In genomic region chr11:23855182-23855802, GRCm38 (mm10) we compare ENCODE assay signal across 9 mouse cellular contexts. TPM values are rescaled to one million over a fixed set of nuclear protein-coding genes. Genes with fewer than 3 reads are reported as not detected.
DNase-seq lines count a peak whose midpoint lies in the region; ATAC-seq and TF ChIP-seq lines count a peak whose summit lies in the region.
"Had no signal": no experiment of that assay in that cellular context is flagged by ENCODE, and none has a peak within 500 bp of the region (broad histone marks: within the 10 kb centered on the region; RNA-seq: fewer than 3 reads in every experiment).

No protein-coding gene starts in this region.

- no peak overlapping the region for H3K27ac ChIP-seq in CH12.LX (ENCODE audit: insufficient read depth, low read depth)
- no peak overlapping the region for H3K27ac ChIP-seq in bone marrow macrophage, adult 2 months (ENCODE audit: insufficient read depth, low read depth, low read length)
- no peak overlapping the region for H3K27ac ChIP-seq in forebrain, embryonic 10.5 days
- H3K27ac ChIP-seq in lung, embryonic 16.5 days (ENCODE audit: low read length): no peak overlapping the region
- H3K27ac ChIP-seq: heart, embryonic 13.5 days had no signal

- TF ChIP-seq CTCF in CH12.LX (conservative IDR thresholded peaks at IDR 0.05 in 1 of 2, IDR thresholded peaks at IDR 0.05 in 1 of 2; ENCODE audit: low read depth in 2 of 2, low read length in 2 of 2): peak; percentile 70 to 95
- peak; percentile 44; the same call in 1 of the 2 replicates for TF ChIP-seq CTCF in bone marrow macrophage, adult 2 months (IDR thresholded peaks at IDR 0.05; ENCODE audit: low read depth, low read length)

- 17% methylated on average over 3 of the region's 3 CpGs for WGBS in forebrain, embryonic 10.5 days
- WGBS in lung, embryonic 16.5 days: 16% methylated on average over 3 of the region's 3 CpGs

- H3K4me2 ChIP-seq in CH12.LX (ENCODE audit: insufficient read depth, low read depth, poor library complexity, severe bottlenecking): no peak overlapping the region
- no peak overlapping the region for H3K4me2 ChIP-seq in lung, embryonic 16.5 days (ENCODE audit: low read depth, low read length)
- H3K4me2 ChIP-seq: heart, embryonic 13.5 days had no signal

- no peaks in the 10 kb centered on the region for H3K9me3 ChIP-seq in CH12.LX (replicated peaks; ENCODE audit: low read length)
- H3K9me3 ChIP-seq in forebrain, embryonic 10.5 days: no peaks in the 10 kb centered on the region
- H3K9me3 ChIP-seq in lung, embryonic 16.5 days (ENCODE audit: control insufficient read depth, low read length): no peaks in the 10 kb centered on the region
- H3K9me3 ChIP-seq: heart, embryonic 13.5 days had no signal

- H3K4me1 ChIP-seq in CH12.LX (ENCODE audit: control insufficient read depth in 1 of 2, insufficient read depth in 2 of 2): peaks cover 7 to 25% of the 10 kb centered on the region in 2 experiments
- peaks cover 5% of the 10 kb centered on the region for H3K4me1 ChIP-seq in bone marrow macrophage, adult 2 months (ENCODE audit: control insufficient read depth, insufficient read depth, low read length)
- H3K4me1 ChIP-seq in forebrain, embryonic 10.5 days: no peaks in the 10 kb centered on the region
- H3K4me1 ChIP-seq in lung, embryonic 16.5 days (replicated peaks; ENCODE audit: control insufficient read depth, insufficient read depth, low read length): no peaks in the 10 kb centered on the region
- H3K4me1 ChIP-seq: heart, embryonic 13.5 days had no signal

- H3K4me3 ChIP-seq in CH12.LX (replicated peaks in 1 of 3; ENCODE audit: low read depth in 2 of 3, low read length in 2 of 3, poor library complexity in 1 of 3): no peak overlapping the region
- no peak overlapping the region for H3K4me3 ChIP-seq in bone marrow macrophage, adult 2 months (ENCODE audit: insufficient read depth, low read length)
- no peak overlapping the region for H3K4me3 ChIP-seq in forebrain, embryonic 10.5 days
- no peak overlapping the region for H3K4me3 ChIP-seq in lung, embryonic 16.5 days (ENCODE audit: low read length)
- H3K4me3 ChIP-seq: heart, embryonic 13.5 days had no signal

- no peaks in the 10 kb centered on the region for H3K79me2 ChIP-seq in CH12.LX (replicated peaks; ENCODE audit: control insufficient read depth, extremely low read depth, insufficient read depth, poor library complexity, severe bottlenecking)

- no peak for TF ChIP-seq POLR2A in CH12.LX (IDR thresholded peaks at IDR 0.05; ENCODE audit: low read depth, low read length)
- TF ChIP-seq POLR2A in bone marrow macrophage, adult 2 months (IDR thresholded peaks at IDR 0.05; ENCODE audit: borderline replicate concordance, low read depth, low read length): no peak

- dilution Hi-C loops in CH12.LX (cut with MboI; ENCODE audit: extremely low pct_ligation_motif_present, extremely low pct_unique_long_range_greater_than_20kb, low sequenced_read_pairs): no loop called here

- peak; percentile 49; the same call in 1 of the 2 replicates for ATAC-seq in lung, embryonic 16.5 days (ENCODE audit: low read depth)

- H3K9ac ChIP-seq in CH12.LX (ENCODE audit: insufficient read depth, low read depth): no peak overlapping the region
- H3K9ac ChIP-seq in lung, embryonic 16.5 days (ENCODE audit: low read length): no peak overlapping the region
- H3K9ac ChIP-seq: heart, embryonic 13.5 days had no signal

- no peak for TF ChIP-seq EP300 in CH12.LX (IDR thresholded peaks at IDR 0.05; ENCODE audit: low read length)

- in situ Hi-C loops in CH12.LX (cut with MboI; ENCODE audit: low pct_ligation_motif_present, low pct_unique_long_range_greater_than_20kb, low sequenced_read_pairs): loop anchor here (10.0 to 25.0 kb wide), 2 partner anchors 100 to 168 kb away; no protein-coding TSS in a partner anchor

- peak; percentile 80 for DNase-seq in CH12.LX (ENCODE audit: extremely low read depth)
- DNase-seq in forebrain, embryonic 10.5 days (ENCODE audit: extremely low spot score, low spot score): peak; percentile 44
- DNase-seq in heart, postnatal 10 days: peak; percentile 75 to 82
- peak; percentile 82 to 86 for DNase-seq in kidney, postnatal 4 days
- DNase-seq in ovary, postnatal 10 days (ENCODE audit: low spot score): peak; percentile 13
- DNase-seq in thymus, postnatal 10 days (ENCODE audit: low spot score in 2 of 2): peak; percentile 64 to 78

- intact Hi-C loops in heart, postnatal 10 days (cut with DNase I): loop anchor here (10.0 kb wide), 3 partner anchors 80 to 180 kb away; partner anchors contain the start of gene Rel

- H3K27me3 ChIP-seq in CH12.LX (replicated peaks): no peaks in the 10 kb centered on the region
- H3K27me3 ChIP-seq in forebrain, embryonic 10.5 days (ENCODE audit: poor library complexity, severe bottlenecking): no peaks in the 10 kb centered on the region
- H3K27me3 ChIP-seq in lung, embryonic 16.5 days (ENCODE audit: control insufficient read depth, insufficient read depth, low read depth, low read length): no peaks in the 10 kb centered on the region
- H3K27me3 ChIP-seq: heart, embryonic 13.5 days had no signal

- TF ChIP-seq RAD21 in CH12.LX (IDR thresholded peaks at IDR 0.05; ENCODE audit: low read depth, low read length): peak; percentile 80

- peaks cover 25 to 45% of the 10 kb centered on the region in 2 experiments for H3K36me3 ChIP-seq in CH12.LX (replicated peaks in 1 of 2; ENCODE audit: control insufficient read depth in 1 of 2, insufficient read depth in 1 of 2, low read length in 1 of 2)
- peaks cover 45% of the 10 kb centered on the region for H3K36me3 ChIP-seq in forebrain, embryonic 10.5 days (replicated peaks)
- peaks cover 17% of the 10 kb centered on the region for H3K36me3 ChIP-seq in lung, embryonic 16.5 days (ENCODE audit: control insufficient read depth, insufficient read depth, low read length)

TF ChIP-seq in CH12.LX, 34 proteins besides CTCF, POLR2A, EP300 and RAD21:
- TF ChIP-seq TCF12 (IDR thresholded peaks at IDR 0.05; ENCODE audit: low read depth, low read length) (no peak), SMC3 (IDR thresholded peaks at IDR 0.05; ENCODE audit: low read depth, low read length) (peak; percentile 95), IRF4 (IDR thresholded peaks at IDR 0.05; ENCODE audit: low read depth, low read length) (peak; percentile 19; the same call in 1 of the 2 replicates), TBP (conservative IDR thresholded peaks at IDR 0.05; ENCODE audit: low read depth, low read length) (no peak), ZMIZ1 (IDR thresholded peaks at IDR 0.05; ENCODE audit: low read depth, low read length) (no peak), ZC3H11A (IDR thresholded peaks at IDR 0.05; ENCODE audit: low read depth, low read length) (peak; percentile 36), MYC (IDR thresholded peaks at IDR 0.05; ENCODE audit: low read depth, low read length) (peak; percentile 49; the same call in 1 of the 2 replicates), ELF1 (IDR thresholded peaks at IDR 0.05; ENCODE audit: low read depth, low read length) (0 out of 2 replicates have a peak, but pooled peaks have one; percentile 7), POLR2AphosphoS2 (IDR thresholded peaks at IDR 0.05; ENCODE audit: low read depth, low read length) (no peak), UBTF (IDR thresholded peaks at IDR 0.05; ENCODE audit: low read depth, low read length) (no peak), MAFK (IDR thresholded peaks at IDR 0.05; ENCODE audit: insufficient replicate concordance, low read length) (peak; percentile 69; the same call in 1 of the 2 replicates), MEF2A (IDR thresholded peaks at IDR 0.05; ENCODE audit: borderline replicate concordance, low read depth, low read length) (0 out of 2 replicates have a peak, but pooled peaks have one; percentile 35)
TF ChIP-seq in CH12.LX: peak in this region for 7.

RNA-seq across cellular contexts. Expression of gene Papolg, which starts 39.8 kb away (rescaled TPM):
- 13.3 and 13.6 TPM in 2 replicates for total RNA-seq in CH12.LX (2012; rRNA removed)
- total RNA-seq in CH12.LX (2014; rRNA removed): 23.0 and 23.1 TPM in 2 replicates
- polyA plus RNA-seq in CH12.LX (2012; ENCODE audit: insufficient read length, low read depth): 15.3 and 15.7 TPM in 2 replicates
- 9.9 and 10.4 TPM in 2 replicates for polyA plus RNA-seq in bone marrow macrophage, adult 2 months (2012; ENCODE audit: insufficient read depth, insufficient read length, missing spikeins)
- polyA plus RNA-seq in forebrain, embryonic 10.5 days (2016; fragmentation: Nextera tagmentation; extraction: Ambion mirVana): 19.1 and 21.7 TPM in 2 replicates
- total RNA-seq in heart, postnatal 10 days (2021): 1 to 10 TPM; 8.6 to 10.0 TPM
- 13.3 and 14.5 TPM in 2 replicates for polyA plus RNA-seq in lung, embryonic 16.5 days (2015; fragmentation: Nextera tagmentation; extraction: Ambion mirVana)

Comparison
In these comparisons a context has a peak if more than half of its experiments do, and no peak if none do; other contexts are left out.
1. DNase-seq: peak in every context shown above with its lines; median percentile 84 in kidney, postnatal 4 days; 80 in CH12.LX; 78 in heart, postnatal 10 days; 71 in thymus, postnatal 10 days; 44 in forebrain, embryonic 10.5 days; 13 in ovary, postnatal 10 days.